Mouse (Mus musculus): ENCODE results near the gene Wdfy4.

- no peak for TF ChIP-seq POLR2AphosphoS5 (IDR thresholded peaks at IDR 0.05; ENCODE audit: insufficient replicate concordance, low read depth, low read length)
- TF ChIP-seq CTCF (IDR thresholded peaks at IDR 0.05; ENCODE audit: low read depth, low read length): no peak
- no peak for TF ChIP-seq GATA1 (IDR thresholded peaks at IDR 0.05; ENCODE audit: borderline replicate concordance, low read length)
- TF ChIP-seq TAL1 (conservative IDR thresholded peaks at IDR 0.05; ENCODE audit: low read depth, low read length): no peak
Observed at GRCm38 (mm10) chr14:33045217-33045616, 140.1 kb downstream of the Wdfy4 start.

Measured in G1E (cell line).